15 mouse cellular contexts compared by ENCODE assay signal in the genomic region with DNA sequence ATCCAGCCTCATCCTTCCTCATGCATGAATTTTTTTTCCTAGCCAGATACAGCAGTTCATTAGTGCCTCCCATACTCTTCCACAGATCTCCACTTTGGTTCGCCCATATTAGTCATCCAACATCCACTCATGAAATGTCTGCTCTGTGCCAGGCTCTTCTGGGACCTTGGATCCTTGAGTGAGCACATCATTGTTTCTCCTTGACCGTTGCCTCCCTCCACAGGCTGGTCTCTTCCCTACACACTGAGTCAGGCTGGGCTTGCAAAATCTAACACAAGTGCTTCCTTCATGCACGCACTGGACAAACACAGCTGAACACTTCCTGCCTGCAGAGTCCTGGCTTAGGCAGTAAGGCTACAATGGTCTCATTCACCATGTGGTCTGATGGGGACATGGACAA. TPM values are rescaled to one million over a fixed set of nuclear protein-coding genes. Genes with fewer than 3 reads are reported as not detected.
DNase-seq lines count a peak whose midpoint lies in the region; ATAC-seq and TF ChIP-seq lines count a peak whose summit lies in the region.
"Had no signal": no experiment of that assay in that cellular context is flagged by ENCODE, and none has a peak within 500 bp of the region (broad histone marks: within the 10 kb centered on the region; RNA-seq: fewer than 3 reads in every experiment).

No protein-coding gene starts in this region.

- ATAC-seq in liver, embryonic 15.5 days (ENCODE audit: insufficient read depth): 0 out of 2 replicates have a peak, but pooled peaks have one; percentile 26
- no peak for ATAC-seq in hindbrain, embryonic 13.5 days (ENCODE audit: low FRiP score)
- ATAC-seq in activated CD4-positive, CD25-positive, alpha-beta regulatory T cell, adult 4 months: no peak

- no peak overlapping the region for H3K27ac ChIP-seq in liver, embryonic 15.5 days (replicated peaks)
- no peak overlapping the region for H3K27ac ChIP-seq in hindbrain, embryonic 13.5 days
- H3K27ac ChIP-seq: forebrain, embryonic 10.5 days; hindbrain, embryonic 12.5 days; neural tube, embryonic 12.5 days had no signal

- peaks cover 21% of the 10 kb centered on the region for H3K4me1 ChIP-seq in liver, embryonic 15.5 days (replicated peaks)
- H3K4me1 ChIP-seq in hindbrain, embryonic 13.5 days (replicated peaks): peaks cover 31% of the 10 kb centered on the region

- no peak overlapping the region for H3K4me3 ChIP-seq in liver, embryonic 15.5 days (replicated peaks)
- no peak overlapping the region for H3K4me3 ChIP-seq in myocyte
- no peak overlapping the region for H3K4me3 ChIP-seq in hindbrain, embryonic 13.5 days
- H3K4me3 ChIP-seq: forebrain, embryonic 10.5 days; hindbrain, embryonic 12.5 days; neural tube, embryonic 12.5 days had no signal

- H3K9me3 ChIP-seq in liver, embryonic 15.5 days (replicated peaks): no peaks in the 10 kb centered on the region
- no peaks in the 10 kb centered on the region for H3K9me3 ChIP-seq in hindbrain, embryonic 13.5 days
- H3K9me3 ChIP-seq: forebrain, embryonic 10.5 days; hindbrain, embryonic 12.5 days; neural tube, embryonic 12.5 days had no signal

- no peak overlapping the region for H3ac ChIP-seq in myocyte (ENCODE audit: control insufficient read depth, insufficient read length)

- peaks cover 12% of the 10 kb centered on the region; the same call in 1 of the 2 replicates for H3K27me3 ChIP-seq in liver, embryonic 15.5 days
- no peaks in the 10 kb centered on the region for H3K27me3 ChIP-seq in myocyte (ENCODE audit: control insufficient read depth, insufficient read depth, insufficient read length)
- peaks cover 9% of the 10 kb centered on the region; the same call in 1 of the 2 replicates for H3K27me3 ChIP-seq in hindbrain, embryonic 13.5 days
- H3K27me3 ChIP-seq: hindbrain, embryonic 12.5 days; neural tube, embryonic 12.5 days had no signal

- no peak for TF ChIP-seq POLR2A in myocyte (IDR thresholded peaks at IDR 0.05; ENCODE audit: insufficient read length, low read depth)

- 50% methylated on average over 3 of the region's 3 CpGs for WGBS in liver, embryonic 15.5 days (ENCODE audit: insufficient replicate concordance)
- WGBS in hindbrain, embryonic 13.5 days: 91% methylated on average over 3 of the region's 3 CpGs

- peak; percentile 14 for DNase-seq in embryo, embryonic 10 days (ENCODE audit: low spot score)
- no peak for DNase-seq in embryo, embryonic 10.5 days (ENCODE audit: low spot score)
- DNase-seq in liver: no peak
- DNase-seq in heart, postnatal 4 days: peak; percentile 15
- DNase-seq: B cell, adult 2 months; cerebellum, postnatal 10 days had no signal

- H3K79me2 ChIP-seq in myocyte (ENCODE audit: control insufficient read depth, insufficient read depth): peaks cover 27% of the 10 kb centered on the region

- no peaks in the 10 kb centered on the region for H3K36me3 ChIP-seq in liver, embryonic 15.5 days (replicated peaks)
- H3K36me3 ChIP-seq in myocyte (ENCODE audit: control insufficient read depth, insufficient read depth): no peaks in the 10 kb centered on the region
- H3K36me3 ChIP-seq in hindbrain, embryonic 13.5 days: no peaks in the 10 kb centered on the region
- H3K36me3 ChIP-seq: forebrain, embryonic 10.5 days; hindbrain, embryonic 12.5 days; neural tube, embryonic 12.5 days had no signal

- H3K4me2 ChIP-seq in liver, embryonic 15.5 days: no peak overlapping the region
- peak overlapping the region; percentile 21 for H3K4me2 ChIP-seq in myocyte (ENCODE audit: low read depth)
- H3K4me2 ChIP-seq in hindbrain, embryonic 13.5 days: no peak overlapping the region
- H3K4me2 ChIP-seq: hindbrain, embryonic 12.5 days; neural tube, embryonic 12.5 days had no signal

- no peak overlapping the region for H3K9ac ChIP-seq in liver, embryonic 15.5 days
- H3K9ac ChIP-seq in hindbrain, embryonic 13.5 days: no peak overlapping the region
- H3K9ac ChIP-seq: hindbrain, embryonic 12.5 days; neural tube, embryonic 12.5 days had no signal

TF ChIP-seq in myocyte, 11 proteins besides CTCF, POLR2A, EP300 and RAD21:
- TF ChIP-seq TCF12 (IDR thresholded peaks at IDR 0.05; ENCODE audit: insufficient read depth, poor library complexity, severe bottlenecking): no peak
- TF ChIP-seq USF1 (IDR thresholded peaks at IDR 0.05; ENCODE audit: low read depth): no peak
- TF ChIP-seq SRF (IDR thresholded peaks at IDR 0.05; ENCODE audit: control insufficient read depth, insufficient read length, low read depth): no peak
- TF ChIP-seq MYOD1 (IDR thresholded peaks at IDR 0.05; ENCODE audit: control insufficient read depth in 1 of 3, insufficient read length in 2 of 3, low read depth in 2 of 3): no peak
- 0 out of 2 replicates have a peak, but pooled peaks have one; percentile 35 for TF ChIP-seq CEBPB (IDR thresholded peaks at IDR 0.05; ENCODE audit: insufficient read depth, poor library complexity, severe bottlenecking)
- TF ChIP-seq POLR2AphosphoS2 (IDR thresholded peaks at IDR 0.05; ENCODE audit: insufficient read length, low read depth): no peak

RNA-seq across cellular contexts. Expression of a gene that starts 1.7 kb away (rescaled TPM):
- 34.9 and 36.6 TPM in 2 replicates for polyA plus RNA-seq in liver, embryonic 15.5 days (2015; fragmentation: Nextera tagmentation; extraction: Ambion mirVana)
- 10 to 100 TPM; 33.4 to 33.7 TPM for total RNA-seq in heart, postnatal 4 days (2021)
- 131 TPM for polyA plus RNA-seq in myocyte (2012; fragmentation: generic; extraction: Trizol)
- polyA plus RNA-seq in hindbrain, embryonic 13.5 days (2015; fragmentation: Nextera tagmentation; extraction: Ambion mirVana): 59.1 and 60.8 TPM in 2 replicates
- 10 to 100 TPM; 25.8 to 32.0 TPM for polyA plus RNA-seq in activated CD4-positive, CD25-positive, alpha-beta regulatory T cell, adult 4 months (2017; shearing (Covaris generic))

RNA-seq across cellular contexts. Expression of a gene that starts 2.0 kb away (rescaled TPM):
- polyA plus RNA-seq in liver, embryonic 15.5 days (2015; fragmentation: Nextera tagmentation; extraction: Ambion mirVana): 0.08 TPM in 1 of 2 replicates, not detected in the other
- total RNA-seq in heart, postnatal 4 days (2021): under 1 TPM; 0.23 to 0.71 TPM
- polyA plus RNA-seq in myocyte (2012; fragmentation: generic; extraction: Trizol): 1.2 TPM
- polyA plus RNA-seq in hindbrain, embryonic 13.5 days (2015; fragmentation: Nextera tagmentation; extraction: Ambion mirVana): 0.71 and 0.96 TPM in 2 replicates
- polyA plus RNA-seq in activated CD4-positive, CD25-positive, alpha-beta regulatory T cell, adult 4 months (2017; shearing (Covaris generic)): not detected
- polyA plus RNA-seq: forebrain, embryonic 10.5 days; hindbrain, embryonic 12.5 days; large intestine, adult 2 months; liver, adult 2 months; neural tube, embryonic 12.5 days had no signal

RNA-seq across cellular contexts. Expression of a gene that starts 40.1 kb away (rescaled TPM):
- 0.03 TPM in 1 of 2 replicates, not detected in the other for polyA plus RNA-seq in liver, embryonic 15.5 days (2015; fragmentation: Nextera tagmentation; extraction: Ambion mirVana)
- total RNA-seq in heart, postnatal 4 days (2021): under 1 TPM; 0.09 to 0.12 TPM
- polyA plus RNA-seq in myocyte (2012; fragmentation: generic; extraction: Trizol): not detected
- 35.4 and 39.3 TPM in 2 replicates for polyA plus RNA-seq in hindbrain, embryonic 13.5 days (2015; fragmentation: Nextera tagmentation; extraction: Ambion mirVana)
- not detected for polyA plus RNA-seq in activated CD4-positive, CD25-positive, alpha-beta regulatory T cell, adult 4 months (2017; shearing (Covaris generic))
- total RNA-seq: liver, adult 2 months had no signal
- polyA plus RNA-seq: liver, adult 2 months had no signal

RNA-seq across cellular contexts. Expression of a gene that starts 51.2 kb away (rescaled TPM):
- polyA plus RNA-seq in liver, embryonic 15.5 days (2015; fragmentation: Nextera tagmentation; extraction: Ambion mirVana): 5.8 and 6.5 TPM in 2 replicates
- total RNA-seq in heart, postnatal 4 days (2021): 100 to 1,000 TPM in 1 of 2 experiments, 10 to 100 TPM in 1; 99.4 to 102 TPM
- 38.1 TPM for polyA plus RNA-seq in myocyte (2012; fragmentation: generic; extraction: Trizol)
- 15.6 and 17.1 TPM in 2 replicates for polyA plus RNA-seq in hindbrain, embryonic 13.5 days (2015; fragmentation: Nextera tagmentation; extraction: Ambion mirVana)
- 10 to 100 TPM; 17.1 to 29.8 TPM for polyA plus RNA-seq in activated CD4-positive, CD25-positive, alpha-beta regulatory T cell, adult 4 months (2017; shearing (Covaris generic))

Comparison
In these comparisons a context has a peak if more than half of its experiments do, and no peak if none do; other contexts are left out.
1. DNase-seq: peak in embryo, embryonic 10 days (single experiment) and heart, postnatal 4 days (single experiment); none in embryo, embryonic 10.5 days (single experiment) and liver (single experiment).
2. RNA of a gene that starts 40.1 kb away (polyA plus RNA-seq): 35.4 to 39.3 TPM in hindbrain, embryonic 13.5 days; 0.03 TPM in liver, embryonic 15.5 days, not detected in myocyte (single experiment) and not detected in activated CD4-positive, CD25-positive, alpha-beta regulatory T cell, adult 4 months; every median in the first group is over 10 times any median in the second.